Mouse (Mus musculus): Measurements from ENCODE around the gene Asb14. TPM values are rescaled to one million over a fixed set of nuclear protein-coding genes. Genes with fewer than 3 reads are reported as not detected.
"Not testable (repeated sequence)": the region's sequence is repeated elsewhere in the genome, so short reads cannot be mapped to it uniquely, and the experiment has no call there.

Asb14 gene
- polyA plus RNA-seq, 1 experiment from 2014 or later, result 0.08 TPM

- 78% methylated on average over 12 of the region's 12 CpGs for WGBS
- H3K36me3 ChIP-seq, result no peaks in the 10 kb centered on the region
- no peak for ATAC-seq (ENCODE audit: insufficient read depth, low FRiP score, low read depth)
- H3K4me3 ChIP-seq (replicated peaks), result no peak overlapping the region
- no peak overlapping the region for H3K9ac ChIP-seq
- no peaks in the 10 kb centered on the region for H3K9me3 ChIP-seq
- no peak overlapping the region for H3K27ac ChIP-seq
- no peak overlapping the region for H3K4me2 ChIP-seq
- H3K27me3 ChIP-seq (replicated peaks), result no peaks in the 10 kb centered on the region
- H3K4me1 ChIP-seq, result no peaks in the 10 kb centered on the region
These were observed 6.5 kb downstream of the Asb14 start for GRCm38 (mm10) chr14:26900893-26901292.

GRCm38 (mm10) chr14:26907401-26907800, 13.0 kb downstream of the Asb14 start:
- no peak overlapping the region for H3K9ac ChIP-seq
- 90% methylated on average over 4 of the region's 4 CpGs for WGBS
- ATAC-seq (ENCODE audit: insufficient read depth, low FRiP score, low read depth), result no peak

DNA sequence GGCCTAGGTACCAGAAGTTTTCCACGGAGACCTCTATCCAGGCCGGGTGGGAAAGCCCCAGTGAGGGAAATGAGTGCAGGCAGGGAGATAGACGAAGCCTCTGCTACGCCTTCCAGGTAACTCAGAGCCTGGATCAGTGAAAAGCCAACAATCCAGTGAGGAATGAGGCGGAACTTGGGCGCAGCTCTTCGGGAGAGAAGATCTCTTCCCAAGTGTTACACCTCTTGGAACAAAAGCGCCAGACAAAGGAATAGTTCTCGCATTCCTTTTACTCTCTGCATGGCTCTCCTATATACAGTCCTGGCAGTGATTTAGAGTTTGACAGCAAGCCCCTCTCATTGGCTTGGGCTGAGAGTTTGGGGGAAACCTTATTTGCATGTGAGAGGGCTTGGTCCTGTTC, 16.1 kb downstream of the Asb14 start:
- not testable (repeated sequence) for H3K36me3 ChIP-seq; H3K4me3 ChIP-seq (replicated peaks); H3K4me2 ChIP-seq; H3K4me1 ChIP-seq; H3K9ac ChIP-seq; H3K27me3 ChIP-seq (replicated peaks); H3K9me3 ChIP-seq; H3K27ac ChIP-seq; ATAC-seq (ENCODE audit: insufficient read depth, low FRiP score, low read depth)
- WGBS, result 42% methylated on average over 9 of the region's 9 CpGs

More at GRCm38 (mm10) chr14:26907401-26907800, 13.0 kb downstream of the Asb14 start:
- H3K27me3 ChIP-seq (replicated peaks), result no peaks in the 10 kb centered on the region
- H3K4me1 ChIP-seq, result no peaks in the 10 kb centered on the region
- H3K36me3 ChIP-seq, result no peaks in the 10 kb centered on the region
- H3K4me2 ChIP-seq, result no peak overlapping the region
- no peaks in the 10 kb centered on the region for H3K9me3 ChIP-seq
- no peak overlapping the region for H3K4me3 ChIP-seq (replicated peaks)
- no peak overlapping the region for H3K27ac ChIP-seq

DNA sequence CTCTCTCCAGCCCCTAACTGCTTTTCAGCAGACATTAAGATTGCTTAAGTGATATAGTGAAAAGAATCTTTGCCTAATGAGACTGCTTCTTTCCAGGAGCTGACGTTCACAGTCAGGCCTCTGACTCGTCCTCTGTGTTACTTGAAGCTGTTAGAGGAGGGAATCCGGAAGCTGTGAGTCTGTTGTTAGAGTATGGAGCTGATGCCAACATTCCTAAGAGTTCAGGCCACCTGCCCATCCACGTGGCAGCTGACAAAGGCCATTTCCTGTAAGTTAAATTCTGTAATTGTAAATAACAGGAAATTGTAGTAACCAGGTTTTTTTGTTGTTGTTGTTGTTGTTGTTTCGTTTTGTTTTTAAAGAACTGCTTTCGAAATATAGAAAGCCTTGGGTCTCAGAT, 16.8 kb downstream of the Asb14 start:
- no peak overlapping the region for H3K27ac ChIP-seq
- no peak overlapping the region for H3K9ac ChIP-seq
- H3K9me3 ChIP-seq, result no peaks in the 10 kb centered on the region
- H3K27me3 ChIP-seq (replicated peaks), result no peaks in the 10 kb centered on the region
- H3K4me1 ChIP-seq, result no peaks in the 10 kb centered on the region
- H3K36me3 ChIP-seq, result no peaks in the 10 kb centered on the region
- 64% methylated on average over 6 of the region's 6 CpGs for WGBS
- ATAC-seq (ENCODE audit: insufficient read depth, low FRiP score, low read depth), result no peak
- no peak overlapping the region for H3K4me2 ChIP-seq
- no peak overlapping the region for H3K4me3 ChIP-seq (replicated peaks)

GRCm38 (mm10) chr14:26911826-26912225, 17.5 kb downstream of the Asb14 start:
- Histone ChIP-seq H3K4me1 (no peaks in the 10 kb centered on the region), H3K9me3 (no peaks in the 10 kb centered on the region), H3K4me2 (no peak overlapping the region), H3K4me3 (replicated peaks) (no peak overlapping the region), H3K27me3 (replicated peaks) (no peaks in the 10 kb centered on the region), H3K9ac (no peak overlapping the region), H3K36me3 (no peaks in the 10 kb centered on the region), H3K27ac (no peak overlapping the region)
- WGBS, result 88% methylated on average over 13 of the region's 13 CpGs
- no peak for ATAC-seq (ENCODE audit: insufficient read depth, low FRiP score, low read depth)

- H3K27ac ChIP-seq, result no peak overlapping the region
- no peak for ATAC-seq (ENCODE audit: insufficient read depth, low FRiP score, low read depth)
- H3K4me2 ChIP-seq, result no peak overlapping the region
- WGBS, result 75% methylated on average over 9 of the region's 9 CpGs
- H3K4me3 ChIP-seq (replicated peaks), result no peak overlapping the region
- H3K27me3 ChIP-seq (replicated peaks), result no peaks in the 10 kb centered on the region
- no peaks in the 10 kb centered on the region for H3K4me1 ChIP-seq
- no peaks in the 10 kb centered on the region for H3K36me3 ChIP-seq
- no peaks in the 10 kb centered on the region for H3K9me3 ChIP-seq
- H3K9ac ChIP-seq, result no peak overlapping the region
These were observed 19.4 kb downstream of the Asb14 start for GRCm38 (mm10) chr14:26913681-26914268.

GRCm38 (mm10) chr14:26919310-26919709, 25.0 kb downstream of the Asb14 start:
- Histone ChIP-seq H3K36me3 (no peaks in the 10 kb centered on the region), H3K27ac (no peak overlapping the region), H3K4me2 (no peak overlapping the region), H3K4me1 (no peaks in the 10 kb centered on the region), H3K9ac (no peak overlapping the region), H3K9me3 (no peaks in the 10 kb centered on the region), H3K27me3 (replicated peaks) (no peaks in the 10 kb centered on the region), H3K4me3 (replicated peaks) (no peak overlapping the region)
- WGBS, result 92% methylated on average over 3 of the region's 3 CpGs
- no peak for ATAC-seq (ENCODE audit: insufficient read depth, low FRiP score, low read depth)

GRCm38 (mm10) chr14:26923702-26924421, 29.5 kb downstream of the Asb14 start:
- no peak overlapping the region for H3K9ac ChIP-seq
- H3K4me2 ChIP-seq, result no peak overlapping the region
- WGBS, result 86% methylated on average over 5 of the region's 5 CpGs
- no peaks in the 10 kb centered on the region for H3K9me3 ChIP-seq
- no peak overlapping the region for H3K4me3 ChIP-seq (replicated peaks)
- H3K4me1 ChIP-seq, result no peaks in the 10 kb centered on the region
- 0 out of 2 replicates have a peak, but pooled peaks cover 4% of the 10 kb centered on the region for H3K36me3 ChIP-seq
- no peak overlapping the region for H3K27ac ChIP-seq
- H3K27me3 ChIP-seq (replicated peaks), result no peaks in the 10 kb centered on the region
- ATAC-seq (ENCODE audit: insufficient read depth, low FRiP score, low read depth), result no peak

DNA sequence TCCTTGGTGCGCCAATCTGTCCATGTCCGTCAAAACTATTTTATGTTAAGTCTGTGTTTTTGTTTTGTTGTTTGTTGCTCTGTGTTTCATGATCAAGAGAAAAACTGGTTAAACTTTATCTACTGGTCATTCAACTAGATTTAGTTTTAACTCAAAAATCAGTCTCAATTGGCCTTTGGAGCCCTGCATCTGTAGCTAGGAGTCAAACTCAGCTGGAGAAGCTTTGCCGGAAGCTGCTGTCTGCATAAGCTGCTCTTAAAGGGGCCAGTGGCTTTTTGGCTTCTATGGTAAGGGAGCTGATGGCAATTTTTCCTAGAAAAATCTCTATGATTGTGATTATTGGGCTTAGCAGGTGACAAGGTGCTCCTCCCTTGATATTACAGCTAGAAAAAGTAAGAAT, 40.5 kb downstream of the Asb14 start:
- no peak for ATAC-seq (ENCODE audit: insufficient read depth, low FRiP score, low read depth)
- H3K27ac ChIP-seq, result no peak overlapping the region
- H3K36me3 ChIP-seq, result no peaks in the 10 kb centered on the region
- no peak overlapping the region for H3K4me3 ChIP-seq (replicated peaks)
- WGBS, result 91% methylated on average over 3 of the region's 3 CpGs
- no peaks in the 10 kb centered on the region for H3K27me3 ChIP-seq (replicated peaks)
- H3K9ac ChIP-seq, result no peak overlapping the region
- no peak overlapping the region for H3K4me2 ChIP-seq
- H3K9me3 ChIP-seq, result no peaks in the 10 kb centered on the region
- H3K4me1 ChIP-seq, result no peaks in the 10 kb centered on the region

- Histone ChIP-seq H3K4me1 (no peaks in the 10 kb centered on the region), H3K9me3 (no peaks in the 10 kb centered on the region), H3K36me3 (no peaks in the 10 kb centered on the region), H3K4me3 (replicated peaks) (no peak overlapping the region), H3K27me3 (replicated peaks) (no peaks in the 10 kb centered on the region), H3K9ac (no peak overlapping the region), H3K4me2 (no peak overlapping the region), H3K27ac (no peak overlapping the region)
- no peak for ATAC-seq (ENCODE audit: insufficient read depth, low FRiP score, low read depth)
- WGBS, result 78% methylated on average over 4 of the region's 4 CpGs
These were observed 41.2 kb downstream of the Asb14 start for GRCm38 (mm10) chr14:26935558-26935957.

DNA sequence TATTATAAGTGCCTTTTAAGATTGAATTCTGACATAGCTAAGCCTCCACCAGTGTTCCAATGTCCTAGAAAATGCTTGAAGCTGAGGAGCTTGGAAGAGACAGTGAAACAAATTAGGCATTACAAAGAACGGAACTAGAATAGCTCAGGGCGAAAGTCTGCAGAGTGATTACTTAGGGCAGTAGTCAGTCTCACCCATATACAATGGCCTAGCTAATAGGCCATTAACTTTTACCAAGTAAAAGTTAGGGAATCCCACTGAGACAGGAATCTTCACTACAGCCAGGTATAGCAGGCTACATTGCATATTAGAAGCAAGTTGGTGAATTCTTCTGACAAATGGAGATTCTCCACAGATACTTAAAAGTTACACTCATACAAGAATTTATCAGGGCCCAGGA, 61.8 kb downstream of the Asb14 start:
- H3K4me1 ChIP-seq; H3K4me2 ChIP-seq; H3K36me3 ChIP-seq; H3K27ac ChIP-seq; H3K27me3 ChIP-seq (replicated peaks); ATAC-seq (ENCODE audit: insufficient read depth, low FRiP score, low read depth); H3K4me3 ChIP-seq (replicated peaks); H3K9me3 ChIP-seq; H3K9ac ChIP-seq: not testable (repeated sequence)
- WGBS, result 89% methylated on average over 2 of the region's 2 CpGs

DNA sequence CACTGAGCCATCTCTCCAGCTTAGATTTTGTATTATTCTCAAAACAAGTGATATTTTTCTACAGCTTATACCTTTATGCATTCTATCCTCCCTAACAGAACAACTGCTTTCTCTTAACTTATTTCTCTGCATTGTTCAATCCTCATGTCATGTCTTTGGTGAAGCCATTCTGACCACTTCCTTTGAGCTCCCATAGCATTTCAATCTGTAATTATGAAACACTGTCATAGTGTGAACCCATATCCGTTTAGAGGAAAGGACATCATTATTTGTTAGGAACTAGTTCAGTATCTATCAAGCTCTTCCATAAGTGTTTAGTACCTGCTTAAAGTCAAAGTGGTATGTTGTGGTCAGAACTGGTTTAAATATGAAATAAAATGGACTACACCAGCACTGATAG, 66.2 kb downstream of the Asb14 start:
- WGBS, result 82% methylated on average over 1 of the region's 1 CpGs
- Histone ChIP-seq H3K4me3 (replicated peaks) (no peak overlapping the region), H3K9ac (no peak overlapping the region), H3K27me3 (replicated peaks) (no peaks in the 10 kb centered on the region), H3K27ac (no peak overlapping the region), H3K36me3 (no peaks in the 10 kb centered on the region), H3K4me1 (no peaks in the 10 kb centered on the region), H3K4me2 (no peak overlapping the region), H3K9me3 (no peaks in the 10 kb centered on the region)
- no peak for ATAC-seq (ENCODE audit: insufficient read depth, low FRiP score, low read depth)
